Mouse (Mus musculus) stomach, embryonic 16.5 days (tissue): Measurements from ENCODE around the gene Crp. TPM values are rescaled to one million over a fixed set of nuclear protein-coding genes. Genes with fewer than 3 reads are reported as not detected.

Experiments used
- ATAC-seq: fragments of 200-750 bp; cut with Nextera tagmentation; 2 replicates; pipeline ENCODE4 v1.8.0; 2017; ENCODE audit warnings: moderate number of reproducible peaks, moderate TSS enrichment; ENCODE audit not compliant: insufficient read depth, low FRiP score
- H3K27ac ChIP-seq: fragments of 300-500 bp; sonication (generic); 2 replicates; pipeline ENCODE4 v1.5.1; 2014; ENCODE audit warnings: low read length
- H3K27me3 ChIP-seq: fragments of 300-500 bp; sonication (generic); 2 replicates; pipeline ENCODE4 v1.6.1; 2014; ENCODE audit warnings: low read length, control low read depth, mixed read lengths; ENCODE audit not compliant: control insufficient read depth, insufficient read depth
- H3K36me3 ChIP-seq: fragments of 300-500 bp; sonication (generic); 2 replicates; pipeline ENCODE4 v1.6.1; 2014; ENCODE audit warnings: low read length; ENCODE audit not compliant: control insufficient read depth, insufficient read depth
- H3K4me1 ChIP-seq: fragments of 300-500 bp; sonication (generic); 2 replicates; pipeline ENCODE4 v1.6.1; 2014; ENCODE audit warnings: low read length, control low read depth, mixed read lengths; ENCODE audit not compliant: control insufficient read depth, insufficient read depth
- H3K4me2 ChIP-seq: fragments of 300-500 bp; sonication (generic); 2 replicates; pipeline ENCODE4 v1.6.1; 2014; ENCODE audit warnings: low read depth, low read length, mixed read lengths
- H3K4me3 ChIP-seq: fragments of 300-500 bp; sonication (generic); replicated peaks from 2 replicates; pipeline ENCODE4 v1.5.1; 2014; ENCODE audit warnings: mild to moderate bottlenecking, low read length
- H3K9ac ChIP-seq: fragments of 300-500 bp; sonication (generic); 2 replicates; pipeline ENCODE4 v1.6.1; 2014; ENCODE audit warnings: low read length
- H3K9me3 ChIP-seq: fragments of 300-500 bp; sonication (generic); replicated peaks from 2 replicates; pipeline ENCODE4 v1.6.1; 2016; ENCODE audit warnings: low read length, control low read depth; ENCODE audit not compliant: control insufficient read depth
- WGBS: fragments of 180-500 bp; shearing (Covaris S2); extraction: QIAGEN DNeasy Blood & Tissue Kit; methylation state at CpG from one replicate; pipeline ENCODE4 v1.1.7; 2014; 5-methylcytosine and 5-hydroxymethylcytosine counted together
- polyA plus RNA-seq: library from polyadenylated mRNA; unstranded; fragments of >200 nt; fragmentation: Nextera tagmentation; extraction: Ambion mirVana; gene quantifications from 2 replicates; pipeline ENCODE4 v1.2.1, GENCODE M21; 2015

Gene Crp
- polyA plus RNA-seq, 1 experiment from 2014 or later: 4.0 TPM

DNA sequence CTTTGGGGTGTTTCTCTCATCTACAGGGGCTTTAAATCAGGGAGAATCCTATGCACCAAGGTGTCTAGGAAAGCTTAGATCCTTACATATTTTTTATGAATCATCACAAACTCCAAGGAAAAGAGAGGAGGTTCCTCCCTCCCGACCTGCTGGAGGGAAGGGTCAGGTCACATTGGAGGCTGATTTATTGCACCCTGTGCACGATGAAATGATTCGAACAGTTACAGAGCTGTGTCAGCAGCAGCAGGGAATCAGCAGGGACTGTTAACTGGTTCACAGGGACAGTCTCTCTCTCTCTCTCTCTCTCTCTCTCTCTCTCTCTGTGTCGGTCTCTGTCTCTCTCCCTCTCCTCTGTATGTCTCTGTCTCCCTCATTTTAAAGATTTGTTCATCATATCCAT, 6.9 kb downstream of the Crp start:
- H3K4me3 ChIP-seq: no peak overlapping the region
- no peak overlapping the region for H3K9ac ChIP-seq
- no peaks in the 10 kb centered on the region for H3K9me3 ChIP-seq
- H3K27ac ChIP-seq: no peak overlapping the region
- WGBS: 29% methylated on average over 4 of the region's 4 CpGs
- no peaks in the 10 kb centered on the region for H3K4me1 ChIP-seq
- no peak for ATAC-seq
- no peaks in the 10 kb centered on the region for H3K27me3 ChIP-seq
- no peaks in the 10 kb centered on the region for H3K36me3 ChIP-seq
- no peak overlapping the region for H3K4me2 ChIP-seq

DNA sequence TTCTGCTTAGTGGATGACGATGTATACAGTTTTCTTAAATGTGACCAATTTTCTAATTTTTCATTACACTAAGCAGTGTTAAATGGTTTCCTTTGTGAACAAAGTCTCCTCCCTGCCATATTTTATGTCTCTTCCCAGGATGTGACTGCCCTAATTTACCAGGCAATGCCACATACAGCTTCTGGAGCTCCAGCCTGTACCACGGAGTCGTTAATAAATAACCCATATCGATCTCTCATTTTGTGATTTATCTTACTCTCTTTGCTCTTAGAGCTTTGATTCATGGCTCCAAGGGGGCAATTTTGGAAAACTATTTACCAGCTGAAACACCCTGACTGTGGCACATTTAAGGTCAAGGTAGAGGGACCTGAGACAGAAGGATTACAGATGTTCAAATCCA, 8.4 kb downstream of the Crp start:
- H3K27ac ChIP-seq: no peak overlapping the region
- 68% methylated on average over 4 of the region's 4 CpGs for WGBS
- no peak overlapping the region for H3K4me2 ChIP-seq
- no peaks in the 10 kb centered on the region for H3K36me3 ChIP-seq
- H3K4me3 ChIP-seq: no peak overlapping the region
- H3K9ac ChIP-seq: no peak overlapping the region
- no peaks in the 10 kb centered on the region for H3K4me1 ChIP-seq
- ATAC-seq: no peak
- H3K9me3 ChIP-seq: no peaks in the 10 kb centered on the region
- H3K27me3 ChIP-seq: no peaks in the 10 kb centered on the region

DNA sequence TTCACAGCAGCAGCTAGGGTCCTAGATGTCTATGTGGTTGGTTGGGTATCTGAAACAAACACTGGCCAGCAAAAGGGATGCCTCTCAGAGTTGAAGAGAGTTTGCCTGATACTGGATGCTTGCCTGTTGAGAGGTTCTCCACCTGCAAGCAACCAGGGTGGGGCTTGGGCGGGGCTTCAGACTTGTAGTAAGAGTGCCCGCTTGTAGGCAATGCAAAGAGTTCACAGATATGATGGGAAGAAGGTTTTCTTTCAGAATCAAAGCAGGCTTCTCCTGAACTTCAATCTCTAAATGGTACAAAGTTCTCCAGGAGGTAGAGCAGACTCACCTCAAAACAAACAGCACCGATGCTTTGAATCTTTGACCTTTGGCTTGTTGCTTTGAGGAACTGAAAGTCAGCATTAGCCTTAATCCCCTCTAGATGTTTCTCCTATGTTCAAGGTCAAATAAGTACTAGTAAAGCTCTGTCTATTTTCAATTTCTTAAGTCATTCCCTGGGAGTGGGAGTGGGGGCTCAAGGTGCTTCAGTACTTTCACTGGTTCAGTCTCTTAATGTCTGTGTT, 12.0 kb downstream of the Crp start:
- Histone ChIP-seq H3K27ac (no peak overlapping the region), H3K4me2 (no peak overlapping the region), H3K4me3 (no peak overlapping the region), H3K27me3 (no peaks in the 10 kb centered on the region), H3K9ac (no peak overlapping the region), H3K9me3 (no peaks in the 10 kb centered on the region), H3K36me3 (no peaks in the 10 kb centered on the region), H3K4me1 (no peaks in the 10 kb centered on the region)
- ATAC-seq: no peak
- WGBS: 80% methylated on average over 3 of the region's 3 CpGs

- H3K4me3 ChIP-seq: no peak overlapping the region
- H3K27me3 ChIP-seq: no peaks in the 10 kb centered on the region
- no peak overlapping the region for H3K4me2 ChIP-seq
- no peak overlapping the region for H3K9ac ChIP-seq
- no peak for ATAC-seq
- no peaks in the 10 kb centered on the region for H3K9me3 ChIP-seq
- H3K4me1 ChIP-seq: no peaks in the 10 kb centered on the region
- H3K36me3 ChIP-seq: no peaks in the 10 kb centered on the region
- WGBS: 59% methylated on average over 2 of the region's 2 CpGs
- no peak overlapping the region for H3K27ac ChIP-seq
Measured at GRCm38 (mm10) chr1:172711396-172711795, 13.5 kb downstream of the Crp start.

DNA sequence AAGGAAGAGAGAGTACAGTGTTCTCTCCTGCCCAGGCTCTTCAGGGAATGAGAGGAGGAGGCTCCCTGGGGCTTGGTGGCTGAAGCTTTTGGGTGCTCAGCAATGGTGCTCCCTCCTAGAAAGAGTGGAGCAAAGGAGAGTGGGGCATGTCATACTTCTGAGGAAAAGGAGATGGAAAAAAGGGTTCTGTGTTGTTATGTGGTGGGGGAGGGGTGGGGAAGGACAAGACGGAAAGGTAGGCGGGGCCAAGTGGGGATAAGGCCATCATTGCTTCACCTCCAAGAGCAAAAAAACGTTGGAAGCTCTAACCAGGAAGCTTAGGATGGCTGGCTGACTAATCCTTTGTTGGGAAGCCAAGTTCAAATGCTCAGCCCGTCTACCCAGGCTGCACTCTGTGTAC, 14.1 kb downstream of the Crp start:
- H3K27me3 ChIP-seq: no peaks in the 10 kb centered on the region
- WGBS: 47% methylated on average over 4 of the region's 4 CpGs
- H3K4me1 ChIP-seq: no peaks in the 10 kb centered on the region
- H3K36me3 ChIP-seq: no peaks in the 10 kb centered on the region
- no peak overlapping the region for H3K9ac ChIP-seq
- no peak for ATAC-seq
- H3K4me2 ChIP-seq: no peak overlapping the region
- no peaks in the 10 kb centered on the region for H3K9me3 ChIP-seq
- H3K4me3 ChIP-seq: no peak overlapping the region
- no peak overlapping the region for H3K27ac ChIP-seq

DNA sequence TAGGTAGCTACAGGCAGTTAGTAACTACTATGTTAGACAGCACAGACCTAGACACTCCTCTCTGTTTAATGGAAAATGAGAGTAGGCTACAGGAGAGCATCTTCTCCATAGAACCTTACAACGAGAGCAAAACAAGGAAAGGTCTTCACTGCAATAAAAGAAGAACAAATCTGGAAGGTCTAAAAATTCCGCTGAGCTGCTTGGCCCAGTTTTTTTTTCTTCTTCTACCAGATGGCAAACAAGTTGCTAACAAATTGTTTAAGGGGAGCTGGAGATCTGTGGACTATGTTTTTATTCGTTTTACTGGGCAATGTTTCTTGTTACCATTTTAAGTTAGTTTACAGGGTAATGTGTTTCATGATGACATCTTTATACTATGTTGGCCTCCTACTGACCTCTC, 53.4 kb downstream of the Crp start:
- no peak overlapping the region for H3K9ac ChIP-seq
- no peak overlapping the region for H3K4me3 ChIP-seq
- H3K4me1 ChIP-seq: no peaks in the 10 kb centered on the region
- H3K36me3 ChIP-seq: no peaks in the 10 kb centered on the region
- H3K27me3 ChIP-seq: no peaks in the 10 kb centered on the region
- no peaks in the 10 kb centered on the region for H3K9me3 ChIP-seq
- WGBS: 55% methylated on average over 3 of the region's 3 CpGs
- ATAC-seq: no peak
- H3K27ac ChIP-seq: no peak overlapping the region
- no peak overlapping the region for H3K4me2 ChIP-seq

DNA sequence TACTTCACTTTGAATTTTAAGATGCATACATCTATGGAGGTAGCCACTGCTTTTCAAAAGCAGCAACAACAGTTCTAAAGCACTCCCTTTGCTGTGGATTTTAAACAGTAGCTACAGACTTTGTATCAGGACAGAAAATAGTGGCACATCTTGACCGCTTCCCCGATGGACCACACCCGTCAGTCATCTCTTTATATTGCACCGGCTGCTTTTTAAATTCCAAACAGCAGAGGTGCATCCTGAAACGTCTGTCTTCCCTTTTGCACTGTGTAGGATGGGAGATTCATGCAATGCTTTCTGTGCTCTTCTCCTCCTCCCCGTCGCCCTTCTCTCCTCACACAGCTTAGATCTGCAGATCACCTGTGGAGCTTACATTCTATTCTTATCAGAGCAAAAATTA, 57.3 kb downstream of the Crp start:
- WGBS: 70% methylated on average over 7 of the region's 7 CpGs
- H3K27ac ChIP-seq: no peak overlapping the region
- H3K9me3 ChIP-seq: no peaks in the 10 kb centered on the region
- no peaks in the 10 kb centered on the region for H3K36me3 ChIP-seq
- H3K27me3 ChIP-seq: no peaks in the 10 kb centered on the region
- no peak overlapping the region for H3K4me2 ChIP-seq
- H3K4me3 ChIP-seq: no peak overlapping the region
- no peak for ATAC-seq
- H3K9ac ChIP-seq: no peak overlapping the region
- no peaks in the 10 kb centered on the region for H3K4me1 ChIP-seq

DNA sequence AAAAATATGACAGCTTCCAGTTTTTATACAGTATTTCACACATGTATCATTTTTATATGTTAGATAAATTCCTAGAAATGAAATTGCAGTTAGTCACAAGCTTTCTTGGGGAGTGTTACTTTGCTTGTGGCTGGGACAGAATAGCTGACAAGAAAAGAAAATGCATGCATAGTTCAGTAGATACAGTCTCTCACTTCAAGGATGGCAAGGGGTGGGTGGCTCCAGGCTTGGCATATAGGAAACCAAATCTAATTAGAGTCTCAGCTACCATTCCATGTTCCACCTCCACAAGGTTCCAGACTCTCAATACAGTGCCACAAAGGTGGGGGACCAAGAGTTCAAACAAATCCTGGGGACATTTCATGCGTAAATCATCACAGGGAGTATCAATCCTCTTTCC, 61.7 kb downstream of the Crp start:
- ATAC-seq: no peak
- H3K27me3 ChIP-seq: no peaks in the 10 kb centered on the region
- no peak overlapping the region for H3K27ac ChIP-seq
- H3K4me2 ChIP-seq: no peak overlapping the region
- no peak overlapping the region for H3K4me3 ChIP-seq
- no peaks in the 10 kb centered on the region for H3K9me3 ChIP-seq
- no peak overlapping the region for H3K9ac ChIP-seq
- WGBS: 74% methylated on average over 1 of the region's 1 CpGs
- no peaks in the 10 kb centered on the region for H3K4me1 ChIP-seq
- no peaks in the 10 kb centered on the region for H3K36me3 ChIP-seq

DNA sequence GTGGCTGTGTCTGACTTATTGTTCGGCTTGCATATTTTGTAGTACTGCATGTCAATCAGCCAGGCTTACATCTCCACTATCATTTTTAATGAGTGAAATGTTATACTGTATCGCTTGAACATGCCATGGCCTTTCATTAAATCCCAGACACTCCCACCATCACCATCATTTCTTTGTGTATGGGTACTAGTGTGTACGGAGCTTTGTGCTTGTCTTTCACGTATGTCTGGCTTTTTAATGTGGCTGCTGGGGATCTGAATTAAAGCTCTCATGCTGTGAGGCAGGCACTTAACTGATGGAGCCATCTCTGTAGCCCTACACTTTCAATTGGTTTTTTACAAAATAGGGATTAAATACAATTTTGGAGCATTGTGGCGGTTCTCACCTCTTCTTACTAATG, 81.3 kb downstream of the Crp start:
- Histone ChIP-seq H3K4me1 (no peaks in the 10 kb centered on the region), H3K9me3 (no peaks in the 10 kb centered on the region), H3K9ac (no peak overlapping the region), H3K27ac (no peak overlapping the region), H3K36me3 (no peaks in the 10 kb centered on the region), H3K27me3 (no peaks in the 10 kb centered on the region), H3K4me2 (no peak overlapping the region), H3K4me3 (no peak overlapping the region)
- ATAC-seq: no peak
- WGBS: 85% methylated on average over 5 of the region's 5 CpGs

- Histone ChIP-seq H3K4me3 (no peak overlapping the region), H3K36me3 (no peaks in the 10 kb centered on the region), H3K4me2 (no peak overlapping the region), H3K27me3 (no peaks in the 10 kb centered on the region), H3K27ac (no peak overlapping the region), H3K4me1 (no peaks in the 10 kb centered on the region), H3K9ac (no peak overlapping the region), H3K9me3 (no peaks in the 10 kb centered on the region)
- 69% methylated on average over 2 of the region's 2 CpGs for WGBS
- no peak for ATAC-seq
Measured at GRCm38 (mm10) chr1:172785322-172785721, 87.5 kb downstream of the Crp start.
